Mouse (Mus musculus): Measurements from ENCODE around the gene Rbfox1.

GRCm38 (mm10) chr16:6100421-6100877 is 215.3 kb downstream of the Rbfox1 start:
- no peak for TF ChIP-seq FLI1 (IDR thresholded peaks at IDR 0.05; ENCODE audit: low read length)
- no peak for TF ChIP-seq GATA1 (IDR thresholded peaks at IDR 0.05; ENCODE audit: borderline replicate concordance, low read length)

All from megakaryocyte, embryonic 14.5 days (primary cell).